Mouse (Mus musculus) heart, postnatal 25 days (tissue): ENCODE measurements around the gene Fbn1. TPM values are rescaled to one million over a fixed set of nuclear protein-coding genes. Genes with fewer than 3 reads are reported as not detected.

Experiments
- DNase-seq: peaks from one replicate; pipeline ENCODE4 v3.0.0; 2022; ENCODE audit warnings: low spot score
- intact Hi-C: fragments of 180-260 bp; cut with DNase I; formaldehyde crosslinking; loops from one replicate; pipeline ENCODE4 v1.15.1; 2025
- total RNA-seq, 2 experiments: library from RNA; stranded (reverse); gene quantifications; 2 replicates each; pipeline ENCODE4 v1.2.3; 2021

Gene Fbn1
- total RNA-seq, 2 experiments from 2014 or later, result 74.5 to 83.0 TPM

- intact Hi-C loops, result loop anchor here (5.0 kb wide), 1 partner anchor 41 kb away; no protein-coding TSS in a partner anchor
- DNase-seq, result peak; percentile 29
These were observed 96.0 kb downstream of the Fbn1 start for GRCm38 (mm10) chr2:125411777-125412176.

- intact Hi-C loops, result loop anchor here (5.0 kb wide), 1 partner anchor 68 kb away; no protein-coding TSS in a partner anchor
- no peak for DNase-seq
These were observed 103.2 kb downstream of the Fbn1 start for GRCm38 (mm10) chr2:125404509-125405105.

- no peak for DNase-seq
- intact Hi-C loops, result loop anchor here (5.0 kb wide), 1 partner anchor 70 kb away; no protein-coding TSS in a partner anchor
These were observed 105.5 kb downstream of the Fbn1 start for GRCm38 (mm10) chr2:125402276-125402675.

GRCm38 (mm10) chr2:125400121-125400520 lies 107.7 kb downstream of the Fbn1 start:
- intact Hi-C loops, result loop anchor here (5.0 kb wide), 1 partner anchor 72 kb away; no protein-coding TSS in a partner anchor
- DNase-seq, result no peak

- no peak for DNase-seq
- intact Hi-C loops, result no loop called here
These were observed 110.0 kb downstream of the Fbn1 start for GRCm38 (mm10) chr2:125397796-125398195.

- intact Hi-C loops, result no loop called here
- DNase-seq, result no peak
These were observed 113.2 kb downstream of the Fbn1 start for GRCm38 (mm10) chr2:125394428-125395101.

- intact Hi-C loops, result no loop called here
- DNase-seq, result no peak
These were observed 116.2 kb downstream of the Fbn1 start for GRCm38 (mm10) chr2:125391582-125391981.

GRCm38 (mm10) chr2:125389796-125390195 lies 118.0 kb downstream of the Fbn1 start:
- no peak for DNase-seq
- intact Hi-C loops, result no loop called here

GRCm38 (mm10) chr2:125386221-125386965 lies 121.4 kb downstream of the Fbn1 start:
- intact Hi-C loops, result no loop called here
- DNase-seq, result no peak

- intact Hi-C loops, result no loop called here
- no peak for DNase-seq
These were observed 122.9 kb downstream of the Fbn1 start for GRCm38 (mm10) chr2:125384941-125385340.

GRCm38 (mm10) chr2:125384415-125384814 lies 123.4 kb downstream of the Fbn1 start:
- intact Hi-C loops, result no loop called here
- no peak for DNase-seq

GRCm38 (mm10) chr2:125383273-125383641 lies 124.5 kb downstream of the Fbn1 start:
- intact Hi-C loops, result no loop called here
- no peak for DNase-seq

GRCm38 (mm10) chr2:125382613-125383272 lies 125.0 kb downstream of the Fbn1 start:
- intact Hi-C loops, result no loop called here
- no peak for DNase-seq

GRCm38 (mm10) chr2:125380086-125380485 lies 127.7 kb downstream of the Fbn1 start:
- intact Hi-C loops, result no loop called here

GRCm38 (mm10) chr2:125379206-125379605 lies 128.6 kb downstream of the Fbn1 start:
- DNase-seq, result no peak
- intact Hi-C loops, result no loop called here

More at GRCm38 (mm10) chr2:125380086-125380485, 127.7 kb downstream of the Fbn1 start:
- DNase-seq, result no peak

- no peak for DNase-seq
- intact Hi-C loops, result no loop called here
These were observed 131.9 kb downstream of the Fbn1 start for GRCm38 (mm10) chr2:125375926-125376325.

- no peak for DNase-seq
- intact Hi-C loops, result no loop called here
These were observed 132.5 kb downstream of the Fbn1 start for GRCm38 (mm10) chr2:125375301-125375700.

GRCm38 (mm10) chr2:125369666-125370065 lies 138.1 kb downstream of the Fbn1 start:
- intact Hi-C loops, result loop anchor here (10.0 kb wide), 1 partner anchor 225 kb away; no protein-coding TSS in a partner anchor
- no peak for DNase-seq

- intact Hi-C loops, result loop anchor here (10.0 kb wide), 1 partner anchor 226 kb away; no protein-coding TSS in a partner anchor
- DNase-seq, result peak; percentile 36
These were observed 139.2 kb downstream of the Fbn1 start for GRCm38 (mm10) chr2:125368616-125369015.

GRCm38 (mm10) chr2:125361661-125362060 lies 146.1 kb downstream of the Fbn1 start:
- intact Hi-C loops, result loop anchor here (10.0 kb wide), 1 partner anchor 233 kb away; no protein-coding TSS in a partner anchor
- no peak for DNase-seq
